Mouse (Mus musculus): Measurements from ENCODE around the gene Rps12-ps3. TPM values are rescaled to one million over a fixed set of nuclear protein-coding genes. Genes with fewer than 3 reads are reported as not detected.

Gene Rps12-ps3
- polyA plus RNA-seq (2012; rRNA removed; ENCODE audit: low replicate concordance) = 2,093 and 2,874 TPM in 2 replicates

GRCm38 (mm10) chr19:59321990-59322389, at the start of gene Rps12-ps3:
Rps12-ps3 (plus strand) TSS chr19:59322290.

GRCm38 (mm10) chr19:59345658-59346283, 23.7 kb downstream of the Rps12-ps3 start, which contains the start of gene Pdzd8:
Pdzd8 (minus strand) TSS chr19:59345780.

Other genes starting within 250 kb of the Rps12-ps3 start
- 1.5 and 3.4 TPM in 2 replicates for gene Shtn1, start 246.2 kb upstream of the Rps12-ps3 start, polyA plus RNA-seq (2012; rRNA removed; ENCODE audit: low replicate concordance)
- gene Vax1, start 152.2 kb upstream of the Rps12-ps3 start, polyA plus RNA-seq (2012; rRNA removed; ENCODE audit: low replicate concordance) = not detected in 2 replicates
- gene Kcnk18, start 103.1 kb upstream of the Rps12-ps3 start, polyA plus RNA-seq (2012; rRNA removed; ENCODE audit: low replicate concordance) = not detected in 2 replicates
- 0.87 and 1.6 TPM in 2 replicates for gene Slc18a2, start 61.4 kb upstream of the Rps12-ps3 start, polyA plus RNA-seq (2012; rRNA removed; ENCODE audit: low replicate concordance)
- 5.0 and 12.0 TPM in 2 replicates for gene Pdzd8, start 23.5 kb downstream of the Rps12-ps3 start, polyA plus RNA-seq (2012; rRNA removed; ENCODE audit: low replicate concordance)
- 1.6 and 5.6 TPM in 2 replicates for gene Emx2, start 136.1 kb downstream of the Rps12-ps3 start, polyA plus RNA-seq (2012; rRNA removed; ENCODE audit: low replicate concordance)